Mouse (Mus musculus) liver, embryonic 15.5 days (tissue): Measurements from ENCODE around the gene Pdzk1. TPM values are rescaled to one million over a fixed set of nuclear protein-coding genes. Genes with fewer than 3 reads are reported as not detected.
A peak's percentile ranks its signal among the peaks of the same experiment; 100 is the strongest.

Experiments used
- ATAC-seq: fragments of 200-750 bp; cut with Nextera tagmentation; 2 replicates; pipeline ENCODE4 v1.8.0; 2017; ENCODE audit warnings: moderate number of reproducible peaks, mild to moderate bottlenecking, moderate library complexity; ENCODE audit not compliant: insufficient read depth
- H3K27ac ChIP-seq: fragments of 300-500 bp; sonication (generic); replicated peaks from 2 replicates; pipeline ENCODE4 v1.5.1; 2015; ENCODE audit warnings: mild to moderate bottlenecking, inconsistent platforms
- H3K27me3 ChIP-seq: fragments of 300-500 bp; sonication (generic); 2 replicates; pipeline ENCODE4 v1.6.1; 2015; ENCODE audit warnings: mild to moderate bottlenecking, inconsistent platforms
- H3K36me3 ChIP-seq: fragments of 300-500 bp; sonication (generic); replicated peaks from 2 replicates; pipeline ENCODE4 v1.6.1; 2015; ENCODE audit warnings: moderate library complexity, mild to moderate bottlenecking, inconsistent platforms
- H3K4me1 ChIP-seq: fragments of 300-500 bp; sonication (generic); replicated peaks from 2 replicates; pipeline ENCODE4 v1.6.1; 2015; ENCODE audit warnings: inconsistent platforms
- H3K4me2 ChIP-seq: fragments of 300-500 bp; sonication (generic); 2 replicates; pipeline ENCODE4 v1.6.1; 2015; ENCODE audit warnings: moderate library complexity, mild to moderate bottlenecking, inconsistent platforms
- H3K4me3 ChIP-seq: fragments of 300-500 bp; sonication (generic); replicated peaks from 2 replicates; pipeline ENCODE4 v1.5.1; 2015; ENCODE audit warnings: mild to moderate bottlenecking, inconsistent platforms
- H3K9ac ChIP-seq: fragments of 300-500 bp; sonication (generic); 2 replicates; pipeline ENCODE4 v1.6.1; 2015; ENCODE audit warnings: moderate library complexity, mild to moderate bottlenecking, inconsistent platforms
- H3K9me3 ChIP-seq: fragments of 300-500 bp; sonication (generic); replicated peaks from 2 replicates; pipeline ENCODE4 v1.6.1; 2016; ENCODE audit warnings: inconsistent platforms
- WGBS: fragments of 180-500 bp; shearing (Covaris S2); methylation state at CpG from one replicate; pipeline ENCODE4 v1.1.7; 2015; ENCODE audit warnings: mixed read lengths; ENCODE audit not compliant: insufficient replicate concordance; 5-methylcytosine and 5-hydroxymethylcytosine counted together
- polyA plus RNA-seq: library from polyadenylated mRNA; unstranded; fragments of >200 nt; fragmentation: Nextera tagmentation; extraction: Ambion mirVana; gene quantifications from 2 replicates; pipeline ENCODE4 v1.2.1, GENCODE M21; 2015

The Pdzk1 gene
- polyA plus RNA-seq, 1 experiment from 2014 or later = 21.6 TPM

DNA sequence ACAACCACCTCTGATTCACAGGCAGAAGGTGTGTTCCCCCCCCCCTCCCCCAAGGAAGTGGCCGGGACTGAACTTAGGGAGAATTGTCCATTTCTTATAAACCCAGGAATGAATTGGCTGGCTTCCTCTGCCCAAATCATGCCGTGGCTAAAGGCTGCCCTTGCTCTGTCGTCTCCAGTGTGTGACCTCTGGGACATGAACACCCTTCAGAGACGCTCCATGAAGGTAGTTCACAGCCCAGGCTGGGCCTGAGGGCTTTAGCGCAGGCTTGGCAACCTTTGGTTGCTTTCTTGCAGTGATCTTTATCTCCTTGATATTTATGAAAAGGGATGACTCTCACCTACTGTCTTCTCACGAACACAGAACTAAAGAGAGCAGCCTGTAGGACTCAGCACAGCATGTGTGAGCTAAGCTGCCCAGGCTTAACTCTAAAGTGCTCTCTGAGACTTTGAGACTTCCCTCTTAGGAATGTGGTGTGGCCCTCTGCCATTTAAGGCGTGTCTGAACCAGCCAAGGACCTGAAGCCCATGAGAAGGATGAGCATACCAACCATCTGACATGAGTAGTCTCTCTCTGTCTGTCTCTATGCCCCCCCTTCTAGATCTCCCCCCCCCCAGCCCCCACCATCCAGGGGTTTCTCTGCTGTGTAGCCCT is 15.4 kb upstream of the Pdzk1 start:
- Histone ChIP-seq H3K27ac (no peak overlapping the region), H3K4me3 (no peak overlapping the region), H3K4me2 (peak overlapping the region; percentile 35; the same call in 1 of the 2 replicates), H3K9me3 (no peaks in the 10 kb centered on the region), H3K36me3 (no peaks in the 10 kb centered on the region), H3K9ac (no peak overlapping the region), H3K4me1 (peaks cover 6% of the 10 kb centered on the region; the same call in 1 of the 2 replicates), H3K27me3 (no peaks in the 10 kb centered on the region)
- 39% methylated on average over 7 of the region's 7 CpGs for WGBS
- ATAC-seq = no peak; the same call in 1 of the 2 replicates

DNA sequence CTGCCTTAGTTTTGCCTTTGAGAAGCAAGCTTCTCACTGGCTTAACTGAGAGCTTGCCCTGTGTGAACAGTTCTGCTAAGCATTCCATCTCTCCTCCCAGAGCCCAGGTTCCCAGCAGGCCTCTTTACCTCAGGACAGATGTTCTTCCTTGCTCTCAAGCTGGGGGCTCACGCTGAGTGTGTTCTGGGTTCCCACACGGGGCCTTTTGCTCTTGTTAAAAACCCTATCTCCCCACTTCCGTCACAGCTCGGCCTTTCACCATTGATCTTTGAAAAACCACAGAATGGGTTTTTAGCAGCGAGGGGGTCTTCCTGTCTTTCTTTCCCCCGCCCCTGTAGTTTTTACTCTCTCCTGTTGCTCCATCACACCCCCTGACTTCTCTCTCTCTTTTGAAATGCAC is 14.7 kb upstream of the Pdzk1 start:
- Histone ChIP-seq H3K27ac (no peak overlapping the region), H3K9me3 (no peaks in the 10 kb centered on the region), H3K4me1 (peaks cover 6% of the 10 kb centered on the region; the same call in 1 of the 2 replicates), H3K4me3 (no peak overlapping the region), H3K4me2 (no peak overlapping the region), H3K27me3 (no peaks in the 10 kb centered on the region), H3K36me3 (no peaks in the 10 kb centered on the region), H3K9ac (no peak overlapping the region)
- WGBS = 37% methylated on average over 6 of the region's 6 CpGs
- no peak for ATAC-seq

DNA sequence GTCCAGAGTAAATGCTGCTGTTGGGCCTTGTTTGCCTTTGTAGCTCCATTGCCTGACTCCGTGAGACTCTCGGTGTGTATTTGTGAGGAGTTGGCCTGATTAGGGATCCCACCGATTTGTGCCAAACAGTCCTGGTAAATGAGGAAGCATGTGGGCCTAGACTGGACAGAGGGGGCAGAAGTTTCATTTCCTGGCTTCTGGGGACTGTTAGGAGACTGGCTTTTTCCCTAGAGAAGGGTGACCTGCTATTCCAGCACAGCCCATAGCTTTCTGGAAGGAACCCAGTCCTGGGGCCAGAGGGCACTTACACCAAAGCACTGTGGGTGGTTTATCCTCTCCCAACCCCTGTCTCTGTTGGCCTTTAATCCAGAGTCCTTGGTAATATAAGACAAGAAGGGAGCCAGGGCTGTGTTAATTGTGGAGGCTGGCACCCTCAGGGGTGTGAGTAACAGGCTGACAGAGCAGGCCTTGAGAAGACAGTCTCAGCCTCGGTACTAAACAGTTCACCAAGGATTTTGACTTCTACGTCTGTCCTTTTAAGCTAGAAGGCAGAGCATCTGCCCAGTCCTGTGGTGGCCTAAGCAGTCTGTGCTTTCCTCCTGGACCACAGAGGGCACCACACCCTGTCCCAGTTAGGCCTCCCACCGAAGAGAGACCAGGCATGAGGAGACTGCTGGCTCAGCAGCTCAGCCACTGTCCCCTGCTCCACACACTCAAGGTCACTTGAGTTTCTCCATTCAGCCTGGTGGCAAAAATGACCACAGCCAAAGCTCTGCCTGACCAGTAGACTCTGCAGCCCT is 8.8 kb upstream of the Pdzk1 start:
- no peak for ATAC-seq
- Histone ChIP-seq H3K27ac (no peak overlapping the region), H3K4me2 (no peak overlapping the region), H3K4me3 (no peak overlapping the region), H3K4me1 (no peaks in the 10 kb centered on the region), H3K9ac (no peak overlapping the region), H3K9me3 (no peaks in the 10 kb centered on the region), H3K36me3 (no peaks in the 10 kb centered on the region), H3K27me3 (no peaks in the 10 kb centered on the region)
- 55% methylated on average over 6 of the region's 6 CpGs for WGBS

DNA sequence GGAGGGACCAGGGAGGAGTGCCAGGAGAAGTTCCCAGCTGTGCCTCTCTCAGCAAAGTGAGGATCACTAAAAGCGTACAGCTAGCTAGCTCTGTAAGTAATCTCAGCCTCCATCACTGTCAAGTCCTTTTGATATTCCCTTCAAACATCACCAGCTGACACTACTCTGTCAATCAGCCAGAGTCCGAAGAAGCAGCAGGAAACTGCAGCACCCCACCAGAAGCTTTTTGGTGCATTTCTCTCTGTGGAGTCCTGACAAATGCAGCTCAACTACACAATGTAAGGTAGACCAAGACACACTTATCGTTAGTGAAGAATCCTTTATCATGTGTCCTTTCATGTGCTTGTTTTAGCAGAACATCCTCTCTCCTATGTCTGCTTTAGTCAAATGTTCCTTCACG is 7.5 kb upstream of the Pdzk1 start:
- H3K27ac ChIP-seq = no peak overlapping the region
- H3K27me3 ChIP-seq = no peaks in the 10 kb centered on the region
- no peaks in the 10 kb centered on the region for H3K36me3 ChIP-seq
- H3K4me1 ChIP-seq = no peaks in the 10 kb centered on the region
- no peak overlapping the region for H3K4me2 ChIP-seq
- ATAC-seq = no peak
- WGBS = 69% methylated on average over 4 of the region's 4 CpGs
- H3K4me3 ChIP-seq = no peak overlapping the region
- no peak overlapping the region for H3K9ac ChIP-seq
- H3K9me3 ChIP-seq = no peaks in the 10 kb centered on the region

DNA sequence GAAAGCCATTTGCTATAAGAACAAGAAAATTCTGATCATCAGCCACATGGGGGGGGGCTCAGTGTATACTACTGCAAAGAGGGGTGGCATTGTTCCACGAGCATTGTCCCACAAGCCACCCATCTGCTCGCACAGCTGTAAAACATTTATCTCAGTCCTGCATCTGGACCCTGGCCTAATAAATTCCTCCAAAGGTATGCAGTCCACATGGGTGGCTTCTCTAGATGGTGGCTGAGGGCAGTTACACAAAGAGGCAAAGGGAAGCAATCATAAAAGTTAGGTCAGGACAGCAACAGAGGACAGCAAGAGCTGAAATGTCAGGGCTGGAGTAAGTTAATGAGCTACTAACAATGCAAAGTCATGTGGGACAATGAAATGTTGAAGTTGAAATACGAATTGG is 5.4 kb upstream of the Pdzk1 start:
- Histone ChIP-seq H3K27ac (no peak overlapping the region), H3K4me1 (no peaks in the 10 kb centered on the region), H3K4me3 (no peak overlapping the region), H3K4me2 (no peak overlapping the region), H3K9me3 (no peaks in the 10 kb centered on the region), H3K27me3 (no peaks in the 10 kb centered on the region), H3K9ac (no peak overlapping the region), H3K36me3 (no peaks in the 10 kb centered on the region)
- ATAC-seq = no peak
- WGBS = 41% methylated on average over 3 of the region's 3 CpGs

DNA sequence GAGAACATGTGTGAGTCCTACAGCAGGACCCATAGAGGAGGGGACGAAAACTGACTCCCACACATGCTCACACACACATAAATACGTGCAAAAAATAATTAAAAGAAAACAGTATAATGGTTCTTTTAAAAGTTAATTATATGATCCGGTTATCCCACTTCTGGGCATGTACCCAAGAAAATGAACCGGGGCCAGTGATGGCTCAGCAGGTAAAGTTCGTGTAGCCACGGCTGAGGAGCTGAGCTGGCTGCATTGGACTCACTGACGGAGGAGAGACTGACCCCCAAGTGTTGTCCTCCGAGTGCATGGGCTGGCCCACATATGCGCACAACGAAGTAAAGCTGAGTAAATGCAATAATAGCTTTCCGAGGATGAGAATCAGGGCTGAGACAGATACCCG is 4.5 kb upstream of the Pdzk1 start:
- H3K36me3 ChIP-seq = no peaks in the 10 kb centered on the region

DNA sequence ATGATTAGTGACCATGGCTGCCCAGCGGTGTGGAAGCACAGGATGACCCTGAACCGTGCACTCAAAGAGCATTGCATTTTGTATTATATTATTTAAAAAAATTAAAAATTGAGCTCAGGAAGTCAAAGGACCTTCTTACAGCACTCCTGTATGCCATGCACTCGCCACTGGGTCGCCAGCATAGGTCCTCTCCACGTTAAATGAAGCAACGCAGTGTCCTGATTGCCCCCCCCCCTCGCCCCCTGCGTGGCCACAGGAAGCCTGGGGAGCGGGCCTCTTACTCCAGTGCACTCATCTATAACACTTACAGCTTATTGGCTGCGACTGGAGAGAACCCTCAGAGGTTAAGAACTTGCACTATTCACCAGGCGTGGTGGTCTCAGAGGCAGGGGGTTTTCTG is 3.8 kb upstream of the Pdzk1 start:
- H3K9ac ChIP-seq = no peak overlapping the region
- no peak overlapping the region for H3K4me2 ChIP-seq
- no peak overlapping the region for H3K27ac ChIP-seq
- no peaks in the 10 kb centered on the region for H3K27me3 ChIP-seq
- no peaks in the 10 kb centered on the region for H3K9me3 ChIP-seq
- no peak overlapping the region for H3K4me3 ChIP-seq
- H3K4me1 ChIP-seq = no peaks in the 10 kb centered on the region
- WGBS = 43% methylated on average over 11 of the region's 11 CpGs
- ATAC-seq = no peak
- H3K36me3 ChIP-seq = no peaks in the 10 kb centered on the region

More for the DNA sequence above, 4.5 kb upstream of the Pdzk1 start:
- Histone ChIP-seq H3K9me3 (no peaks in the 10 kb centered on the region), H3K27me3 (no peaks in the 10 kb centered on the region), H3K4me2 (no peak overlapping the region), H3K4me3 (no peak overlapping the region), H3K4me1 (no peaks in the 10 kb centered on the region), H3K27ac (no peak overlapping the region), H3K9ac (no peak overlapping the region)
- WGBS = 75% methylated on average over 12 of the region's 12 CpGs
- ATAC-seq = no peak

DNA sequence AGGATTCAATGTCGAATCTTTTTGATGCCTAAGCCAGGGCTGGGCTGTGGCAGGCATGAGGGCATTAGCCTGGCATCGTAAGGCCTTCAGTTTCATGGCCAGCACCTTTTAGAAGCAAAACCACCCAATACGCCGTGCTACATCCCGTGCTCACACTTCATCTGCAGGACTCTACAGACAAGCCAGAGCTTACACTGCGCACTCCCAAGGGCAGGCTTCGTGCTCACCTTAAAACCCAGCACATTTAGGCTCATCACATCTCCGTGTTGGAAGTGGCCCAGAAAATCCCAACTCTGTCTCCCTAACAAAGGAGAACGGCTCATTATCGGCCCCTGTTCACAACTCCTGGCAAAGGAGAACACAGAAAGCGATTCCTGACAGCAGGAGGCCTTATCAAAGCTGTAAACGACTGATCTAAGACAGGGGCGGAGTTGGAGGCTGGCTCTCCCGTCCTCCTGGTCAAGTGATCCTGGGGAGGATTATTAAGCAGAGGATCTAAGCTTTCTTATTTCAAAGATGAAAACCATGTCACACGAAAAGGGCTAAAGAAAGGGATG is 698 bp upstream of the Pdzk1 start:
- Histone ChIP-seq H3K4me2 (no peak overlapping the region), H3K4me3 (no peak overlapping the region)

DNA sequence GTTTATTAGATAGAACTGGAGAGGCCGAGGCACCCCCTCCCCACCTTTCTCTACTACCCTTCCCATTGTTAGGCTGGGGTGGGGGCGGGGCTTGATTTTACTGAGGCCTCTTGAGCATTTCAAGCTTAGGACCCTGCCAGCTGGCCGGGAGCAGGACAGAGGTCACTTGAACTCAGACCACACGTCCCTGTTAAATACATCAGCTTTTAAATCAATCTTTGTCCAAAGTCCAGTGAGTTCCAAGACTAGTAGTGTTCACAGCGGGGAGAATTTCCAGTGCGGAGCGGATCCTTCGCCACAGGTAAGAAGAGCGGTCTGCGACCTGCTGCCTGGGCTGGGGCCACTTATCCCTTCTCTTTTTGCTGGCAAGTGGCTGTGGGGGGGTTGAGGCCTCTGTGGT is 772 bp downstream of the Pdzk1 start:
- H3K4me1 ChIP-seq = no peaks in the 10 kb centered on the region
- H3K4me3 ChIP-seq = peak overlapping the region; percentile 39
- no peak overlapping the region for H3K27ac ChIP-seq
- no peak overlapping the region for H3K9ac ChIP-seq
- H3K27me3 ChIP-seq = no peaks in the 10 kb centered on the region
- ATAC-seq = peak; percentile 49
- H3K36me3 ChIP-seq = no peaks in the 10 kb centered on the region
- no peaks in the 10 kb centered on the region for H3K9me3 ChIP-seq
- H3K4me2 ChIP-seq = peak overlapping the region; percentile 38
- 68% methylated on average over 10 of the region's 10 CpGs for WGBS

More for the DNA sequence above, 698 bp upstream of the Pdzk1 start:
- Histone ChIP-seq H3K27ac (no peak overlapping the region), H3K4me1 (no peaks in the 10 kb centered on the region), H3K9ac (no peak overlapping the region), H3K27me3 (no peaks in the 10 kb centered on the region), H3K36me3 (no peaks in the 10 kb centered on the region), H3K9me3 (no peaks in the 10 kb centered on the region)
- no peak for ATAC-seq
- WGBS = 51% methylated on average over 15 of the region's 15 CpGs

DNA sequence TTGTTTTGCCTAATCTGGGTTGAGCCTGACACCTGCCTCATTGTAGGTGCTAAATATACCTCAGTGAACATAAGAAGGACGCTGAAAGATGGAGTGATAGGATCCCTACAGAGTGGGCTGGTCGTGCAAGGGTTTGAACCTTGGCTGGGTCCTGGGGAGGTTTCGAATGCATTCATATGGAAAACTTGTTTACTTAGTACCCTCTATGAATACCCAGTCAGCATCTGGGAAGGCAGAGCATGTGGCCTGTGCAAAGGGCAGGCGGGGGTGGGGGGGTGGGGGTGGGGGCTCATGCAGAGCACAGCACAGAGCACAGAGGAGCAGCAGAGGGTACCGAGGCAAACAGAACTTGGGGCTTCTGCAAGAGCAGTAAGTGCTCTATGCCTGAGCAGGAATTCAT is 3.8 kb downstream of the Pdzk1 start:
- 52% methylated on average over 5 of the region's 5 CpGs for WGBS
- ATAC-seq = no peak
- H3K4me3 ChIP-seq = no peak overlapping the region

DNA sequence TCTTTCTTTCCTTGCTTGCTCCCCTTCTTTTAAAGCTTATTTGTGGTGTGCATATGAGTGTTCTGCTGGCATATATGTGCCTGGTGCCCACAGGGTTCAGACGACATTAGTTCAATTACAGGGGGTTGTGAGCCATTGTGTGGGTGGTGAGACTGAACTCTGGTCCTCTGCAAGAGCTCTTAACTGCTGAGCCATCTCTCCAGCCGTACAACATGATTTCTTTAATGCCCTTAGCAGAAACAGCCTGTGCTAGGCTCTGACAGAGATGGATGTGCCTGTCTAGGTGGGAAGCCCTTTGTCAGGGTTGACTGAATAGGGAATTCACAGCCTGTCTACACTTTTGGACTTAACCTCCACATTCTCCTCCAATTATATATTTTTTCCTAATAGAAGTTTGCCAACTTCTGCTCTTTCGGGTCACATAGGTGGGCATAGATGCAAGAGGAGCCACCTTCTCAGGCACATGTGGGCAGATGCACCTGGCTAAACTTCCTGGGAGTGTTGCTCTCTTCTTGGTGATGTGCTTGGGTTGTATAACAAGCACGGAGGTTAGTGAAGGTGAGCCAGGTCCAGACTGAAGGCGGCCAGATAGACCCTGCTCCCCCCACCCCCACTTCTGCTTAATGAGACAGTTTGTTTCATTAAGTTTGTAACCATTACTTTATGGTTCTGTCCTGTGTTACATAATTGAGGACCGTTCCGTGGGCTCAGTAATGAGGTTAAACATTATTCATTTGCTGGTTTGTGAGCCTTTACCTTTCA is 5.7 kb downstream of the Pdzk1 start:
- ATAC-seq = no peak
- Histone ChIP-seq H3K4me1 (no peaks in the 10 kb centered on the region), H3K27me3 (no peaks in the 10 kb centered on the region), H3K27ac (no peak overlapping the region), H3K4me3 (no peak overlapping the region), H3K9me3 (no peaks in the 10 kb centered on the region), H3K9ac (no peak overlapping the region), H3K36me3 (no peaks in the 10 kb centered on the region), H3K4me2 (no peak overlapping the region)
- 63% methylated on average over 7 of the region's 7 CpGs for WGBS

More for the DNA sequence above, 3.8 kb downstream of the Pdzk1 start:
- Histone ChIP-seq H3K9me3 (no peaks in the 10 kb centered on the region), H3K4me1 (no peaks in the 10 kb centered on the region), H3K36me3 (no peaks in the 10 kb centered on the region), H3K9ac (no peak overlapping the region), H3K4me2 (no peak overlapping the region), H3K27me3 (no peaks in the 10 kb centered on the region), H3K27ac (no peak overlapping the region)
